Mouse (Mus musculus): ENCODE results near the gene Mink1.

The Mink1 gene

DNA sequence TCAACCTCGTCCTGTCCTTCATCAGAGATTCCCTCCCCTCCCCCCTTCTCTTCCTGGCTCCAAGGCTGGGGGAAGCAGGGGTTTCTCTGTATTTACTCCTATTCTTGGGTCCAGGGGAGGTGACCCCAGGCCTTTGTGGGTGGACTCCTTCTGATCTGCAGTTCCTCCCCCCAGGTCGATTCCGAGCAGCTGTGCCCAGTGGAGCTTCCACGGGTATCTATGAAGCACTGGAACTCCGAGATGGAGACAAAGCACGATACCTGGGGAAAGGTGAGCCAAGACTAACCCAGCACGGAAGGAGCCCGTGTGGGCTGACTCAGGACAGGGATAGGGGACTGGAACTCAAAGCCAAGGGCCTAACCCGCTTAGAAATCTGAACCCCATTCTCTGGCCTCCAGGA is 95.3 kb downstream of the Mink1 start:
- TF ChIP-seq GATA4 (IDR thresholded peaks at IDR 0.05; ENCODE audit: insufficient replicate concordance, low read length) = no peak

DNA sequence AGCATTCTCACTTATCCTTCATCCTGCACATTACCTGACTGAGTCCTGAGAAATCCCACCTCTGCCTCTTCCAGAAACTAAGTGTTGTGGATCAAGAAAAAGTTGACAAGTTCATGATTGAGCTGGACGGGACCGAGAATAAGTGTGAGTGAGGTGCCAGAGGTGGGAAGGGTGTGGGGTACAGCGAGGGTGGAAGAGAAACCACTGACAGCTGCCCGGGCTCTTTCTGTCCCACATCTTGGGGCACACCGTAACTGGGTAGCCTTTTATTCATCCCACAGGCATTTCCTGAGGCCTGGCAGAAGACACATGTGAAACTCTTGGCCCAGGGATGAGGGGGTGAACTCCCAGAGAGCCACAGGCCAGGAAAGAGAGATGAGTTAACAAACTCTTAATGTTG is 95.8 kb downstream of the Mink1 start:
- TF ChIP-seq GATA4 (IDR thresholded peaks at IDR 0.05; ENCODE audit: insufficient replicate concordance, low read length) = no peak

DNA sequence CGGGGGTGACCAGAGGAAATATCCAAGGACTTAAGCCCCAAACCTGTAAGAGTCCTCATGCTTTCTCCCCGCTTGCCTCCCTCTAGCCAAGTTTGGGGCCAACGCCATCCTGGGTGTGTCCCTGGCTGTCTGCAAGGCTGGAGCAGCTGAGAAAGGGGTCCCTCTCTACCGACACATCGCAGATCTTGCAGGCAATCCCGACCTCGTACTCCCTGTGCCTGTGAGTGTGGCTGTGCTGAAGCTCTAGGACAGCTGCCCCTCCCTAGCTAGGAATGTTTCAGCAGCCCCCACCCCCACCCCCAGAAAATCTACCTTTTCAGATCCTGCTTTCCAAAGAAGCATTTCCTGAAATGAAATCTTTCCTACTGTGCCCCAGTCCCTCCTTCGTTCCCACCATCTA is 96.3 kb downstream of the Mink1 start:
- TF ChIP-seq GATA4 (IDR thresholded peaks at IDR 0.05; ENCODE audit: insufficient replicate concordance, low read length) = no peak

DNA sequence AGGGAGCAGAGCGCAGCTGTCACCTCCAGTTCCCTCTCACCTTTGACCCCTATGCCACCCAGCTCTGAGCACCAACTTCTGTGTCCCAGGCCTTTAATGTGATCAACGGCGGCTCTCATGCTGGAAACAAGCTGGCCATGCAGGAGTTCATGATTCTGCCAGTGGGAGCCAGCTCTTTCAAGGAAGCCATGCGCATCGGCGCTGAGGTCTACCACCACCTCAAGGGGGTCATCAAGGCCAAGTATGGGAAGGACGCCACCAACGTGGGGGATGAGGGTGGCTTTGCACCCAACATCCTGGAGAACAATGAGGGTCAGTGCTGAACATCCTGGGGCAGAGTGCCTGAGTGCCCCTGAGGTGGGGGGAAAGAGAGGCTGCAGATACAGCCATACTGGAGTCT is 97.9 kb downstream of the Mink1 start:
- no peak for TF ChIP-seq GATA4 (IDR thresholded peaks at IDR 0.05; ENCODE audit: insufficient replicate concordance, low read length)

DNA sequence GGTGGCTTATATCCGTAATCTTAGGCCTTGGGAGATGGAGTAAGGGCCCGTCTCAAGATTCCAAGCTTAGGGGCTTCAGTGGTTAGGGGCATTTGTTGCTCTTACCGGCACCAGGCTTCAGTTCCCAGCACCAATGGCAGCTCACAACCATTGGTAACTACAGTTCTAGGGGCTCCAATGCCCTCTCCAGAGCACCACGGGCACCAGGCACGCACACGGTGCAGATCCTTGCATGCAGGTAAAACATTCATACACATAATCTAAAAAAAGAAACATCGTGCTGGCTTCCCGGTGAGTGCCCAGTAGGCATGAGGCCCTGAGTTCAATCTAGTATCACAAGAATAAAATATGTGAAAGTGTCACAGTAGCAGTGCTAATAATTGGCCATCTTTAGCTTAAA is 100.4 kb downstream of the Mink1 start:
- TF ChIP-seq GATA4 (IDR thresholded peaks at IDR 0.05; ENCODE audit: insufficient replicate concordance, low read length) = no peak

DNA sequence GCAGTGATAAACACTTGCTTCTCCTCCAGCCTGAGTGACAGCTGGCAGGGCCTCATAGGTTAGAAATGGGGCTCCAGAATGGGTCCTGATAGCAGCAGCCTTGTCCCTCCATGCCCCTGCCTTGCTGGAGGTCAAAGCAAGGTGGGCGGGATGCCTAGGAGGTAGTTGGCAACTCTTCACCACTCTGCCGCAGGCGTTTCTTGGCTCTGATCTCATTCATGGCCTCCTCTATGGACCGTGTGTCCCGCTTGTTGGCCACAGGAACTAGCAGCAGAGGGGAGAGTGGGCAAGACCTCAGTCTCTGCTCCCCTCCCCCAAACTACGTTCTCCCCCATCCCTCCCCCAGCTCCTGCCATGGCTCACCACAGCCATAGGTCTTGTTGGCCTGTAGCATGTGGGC is 101.3 kb downstream of the Mink1 start:
- TF ChIP-seq GATA4 (IDR thresholded peaks at IDR 0.05; ENCODE audit: insufficient replicate concordance, low read length) = no peak

All from liver, adult (tissue).